Mouse (Mus musculus) natural killer cell, adult 2 months (primary cell): Measurements from ENCODE around the gene Ppdpf.

Source experiments
- DNase-seq, 2 experiments: peaks; one replicate each; pipeline ENCODE4 v3.0.0; 2022; ENCODE audit warnings: low spot score in 2 of 2

Gene Ppdpf

GRCm38 (mm10) chr2:181187121-181188000 lies at the start of gene Ppdpf:
Ppdpf (plus strand) TSS chr2:181187247.
- peak; percentile 93 to 95 for DNase-seq

- no peak for DNase-seq
These were observed 47.3 kb upstream of the Ppdpf start for GRCm38 (mm10) chr2:181139641-181140193.

GRCm38 (mm10) chr2:181142703-181143135 lies 44.3 kb upstream of the Ppdpf start:
- DNase-seq = no peak

- DNase-seq = no peak
These were observed 43.4 kb upstream of the Ppdpf start for GRCm38 (mm10) chr2:181143509-181144276.

- DNase-seq = no peak
These were observed 42.4 kb upstream of the Ppdpf start for GRCm38 (mm10) chr2:181144675-181145074.

- DNase-seq = no peak
These were observed 40.0 kb upstream of the Ppdpf start for GRCm38 (mm10) chr2:181146976-181147545.

- DNase-seq = no peak
These were observed 39.3 kb upstream of the Ppdpf start for GRCm38 (mm10) chr2:181147546-181148317.

- DNase-seq = no peak
These were observed 38.6 kb upstream of the Ppdpf start for GRCm38 (mm10) chr2:181148318-181148955.

- no peak for DNase-seq
These were observed 36.8 kb upstream of the Ppdpf start for GRCm38 (mm10) chr2:181150281-181150680.

- DNase-seq = no peak
These were observed 34.3 kb upstream of the Ppdpf start for GRCm38 (mm10) chr2:181152701-181153100.

GRCm38 (mm10) chr2:181153131-181153530 lies 33.9 kb upstream of the Ppdpf start:
- no peak for DNase-seq

GRCm38 (mm10) chr2:181153837-181154236 lies 33.2 kb upstream of the Ppdpf start:
- no peak for DNase-seq

GRCm38 (mm10) chr2:181154361-181154760 lies 32.7 kb upstream of the Ppdpf start:
- no peak for DNase-seq

- DNase-seq = no peak
These were observed 32.1 kb upstream of the Ppdpf start for GRCm38 (mm10) chr2:181154831-181155415.

- DNase-seq = no peak
These were observed 31.2 kb upstream of the Ppdpf start for GRCm38 (mm10) chr2:181155801-181156200.

GRCm38 (mm10) chr2:181156248-181157121 lies 30.6 kb upstream of the Ppdpf start, which contains the start of gene Eef1a2:
Eef1a2 (minus strand) TSS chr2:181157014.
- no peak for DNase-seq

GRCm38 (mm10) chr2:181157180-181157579 lies 29.9 kb upstream of the Ppdpf start:
- no peak for DNase-seq

GRCm38 (mm10) chr2:181157716-181158302 lies 29.2 kb upstream of the Ppdpf start:
- no peak for DNase-seq

GRCm38 (mm10) chr2:181158471-181158870 lies 28.6 kb upstream of the Ppdpf start:
- no peak for DNase-seq
